Mouse (Mus musculus) gastrocnemius, postnatal 10 days (tissue): ENCODE data around the gene Enthd1. TPM values are rescaled to one million over a fixed set of nuclear protein-coding genes. Genes with fewer than 3 reads are reported as not detected.
"Not testable (repeated sequence)": the region's sequence is repeated elsewhere in the genome, so short reads cannot be mapped to it uniquely, and the experiment has no call there.

Experiments
- DNase-seq: peaks from one replicate; pipeline ENCODE4 v3.0.0; 2021; ENCODE audit warnings: mixed read lengths
- total RNA-seq, 2 experiments: library from RNA; stranded (reverse); gene quantifications; 2 replicates each; pipeline ENCODE4 v1.2.3; 2021

Enthd1 gene
- total RNA-seq, 2 experiments from 2014 or later: not detected

GRCm38 (mm10) chr15:80538075-80538474, 26.9 kb downstream of the Enthd1 start:
- DNase-seq: no peak

- DNase-seq: no peak
Observed at GRCm38 (mm10) chr15:80536051-80536450, 28.9 kb downstream of the Enthd1 start.

- no peak for DNase-seq
Observed at GRCm38 (mm10) chr15:80533274-80533673, 31.7 kb downstream of the Enthd1 start.

GRCm38 (mm10) chr15:80532281-80533072, 32.5 kb downstream of the Enthd1 start:
- no peak for DNase-seq

GRCm38 (mm10) chr15:80531026-80531425, 33.9 kb downstream of the Enthd1 start:
- DNase-seq: no peak

GRCm38 (mm10) chr15:80529955-80530869, 34.7 kb downstream of the Enthd1 start:
- no peak for DNase-seq

GRCm38 (mm10) chr15:80521661-80522388, 43.1 kb downstream of the Enthd1 start:
- no peak for DNase-seq

GRCm38 (mm10) chr15:80519931-80520330, 45.0 kb downstream of the Enthd1 start:
- no peak for DNase-seq

GRCm38 (mm10) chr15:80518567-80519223, 46.3 kb downstream of the Enthd1 start:
- no peak for DNase-seq

- no peak for DNase-seq
Observed at GRCm38 (mm10) chr15:80517996-80518395, 47.0 kb downstream of the Enthd1 start.

GRCm38 (mm10) chr15:80516525-80516924, 48.4 kb downstream of the Enthd1 start:
- DNase-seq: no peak

- DNase-seq: no peak
Observed at GRCm38 (mm10) chr15:80505086-80505485, 59.9 kb downstream of the Enthd1 start.

- not testable (repeated sequence) for DNase-seq
Observed at GRCm38 (mm10) chr15:80503155-80503554, 61.8 kb downstream of the Enthd1 start.

GRCm38 (mm10) chr15:80502741-80503140, 62.2 kb downstream of the Enthd1 start:
- DNase-seq: no peak

- DNase-seq: no peak
Observed at GRCm38 (mm10) chr15:80501106-80502096, 63.6 kb downstream of the Enthd1 start.

GRCm38 (mm10) chr15:80500426-80500825, 64.5 kb downstream of the Enthd1 start:
- no peak for DNase-seq

GRCm38 (mm10) chr15:80497733-80498132, 67.2 kb downstream of the Enthd1 start:
- not testable (repeated sequence) for DNase-seq

GRCm38 (mm10) chr15:80491505-80491904, 73.5 kb downstream of the Enthd1 start:
- DNase-seq: no peak

GRCm38 (mm10) chr15:80490151-80490550, 74.8 kb downstream of the Enthd1 start:
- DNase-seq: no peak

- no peak for DNase-seq
Observed at GRCm38 (mm10) chr15:80488658-80489057, 76.3 kb downstream of the Enthd1 start.

- DNase-seq: no peak
Observed at GRCm38 (mm10) chr15:80485601-80486000, 79.4 kb downstream of the Enthd1 start.
